Mouse (Mus musculus) thymus, postnatal 25 days (tissue): Measurements from ENCODE around the gene Fam240a.

Experiments used
- DNase-seq: peaks from one replicate; pipeline ENCODE4 v3.0.0; 2022

Fam240a gene

DNA sequence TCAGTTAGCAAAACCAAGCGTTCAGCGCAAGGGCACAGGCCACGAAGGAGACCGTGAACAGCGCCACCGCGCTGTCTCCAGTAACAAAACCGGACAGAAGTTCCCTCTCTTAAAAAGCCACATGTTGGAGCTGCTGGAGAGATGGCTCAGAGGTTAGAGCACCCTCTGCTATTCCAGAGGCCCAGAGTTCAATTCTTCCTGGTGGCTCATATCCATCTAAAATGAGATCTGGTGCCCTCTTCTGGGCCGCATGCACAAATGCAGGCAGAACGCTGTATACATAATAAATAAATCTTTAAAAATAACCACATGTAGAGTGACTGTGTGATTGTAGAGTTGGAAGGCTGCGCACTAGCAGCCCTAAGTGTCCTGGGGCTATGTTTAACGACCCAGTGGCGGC lies 27.6 kb upstream of the Fam240a start:
- DNase-seq = peak; percentile 33

GRCm38 (mm10) chr9:110937506-110938490 lies 21.1 kb upstream of the Fam240a start:
- DNase-seq = no peak

GRCm38 (mm10) chr9:110935941-110936340 lies 19.3 kb upstream of the Fam240a start:
- DNase-seq = no peak

- DNase-seq = no peak
Measured at GRCm38 (mm10) chr9:110933850-110934437, 17.3 kb upstream of the Fam240a start.

- DNase-seq = no peak
Measured at GRCm38 (mm10) chr9:110931573-110931972, 14.9 kb upstream of the Fam240a start.

- DNase-seq = peak; percentile 86
Measured at GRCm38 (mm10) chr9:110922759-110923158, 6.1 kb upstream of the Fam240a start.

- peak; percentile 70 for DNase-seq
Measured at GRCm38 (mm10) chr9:110920665-110921419, 4.2 kb upstream of the Fam240a start.

DNA sequence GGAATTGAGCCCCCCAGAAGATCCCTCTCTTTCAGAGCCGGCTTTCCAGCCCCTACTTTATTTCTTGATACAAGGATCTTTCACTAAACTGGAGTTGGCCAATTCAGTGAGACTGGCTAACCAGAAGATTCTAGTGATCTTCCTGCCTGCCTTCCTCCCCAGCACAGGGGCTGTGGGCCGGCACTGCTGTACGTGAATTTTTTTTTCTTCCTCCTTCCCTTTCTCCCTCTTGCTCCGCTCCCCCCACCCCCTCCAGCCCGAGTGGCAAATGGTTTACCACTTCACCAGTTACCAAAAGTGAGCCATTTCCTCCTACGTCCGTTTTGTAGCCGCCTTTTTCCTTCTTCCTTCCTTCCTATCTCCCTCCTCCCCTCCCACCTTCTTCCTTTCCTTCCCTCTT lies 1.2 kb downstream of the Fam240a start:
- DNase-seq = peak; percentile 47

GRCm38 (mm10) chr9:110914631-110915236 lies 1.9 kb downstream of the Fam240a start:
- DNase-seq = peak; percentile 29

DNA sequence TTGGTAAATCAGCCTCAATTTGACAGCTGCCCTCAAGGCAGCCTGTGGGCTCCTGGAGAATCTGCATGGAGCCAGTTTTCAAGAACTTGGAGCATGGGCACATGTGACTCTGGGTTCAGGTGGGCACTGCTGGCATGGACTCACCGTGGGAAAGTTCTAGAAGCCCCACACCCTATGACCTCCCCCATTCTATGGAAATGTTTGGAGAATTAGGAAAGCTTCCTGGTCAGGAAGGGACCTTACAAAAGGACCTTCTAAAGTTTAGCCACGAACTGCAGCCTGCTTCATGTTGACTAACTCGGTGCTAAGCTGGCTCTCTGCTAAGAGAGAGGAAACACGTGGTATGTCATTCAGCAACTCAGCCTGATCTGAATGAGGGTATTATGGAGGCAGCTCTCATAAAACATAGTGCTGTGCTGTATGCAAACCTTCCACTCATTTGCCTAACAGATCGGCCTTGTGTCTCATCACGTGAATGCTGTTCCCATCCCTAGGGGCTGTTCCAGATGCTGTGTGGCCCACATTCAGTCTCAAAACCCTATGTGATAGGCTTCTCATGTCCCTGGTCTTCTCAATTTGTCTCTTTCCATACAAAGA lies 7.2 kb downstream of the Fam240a start:
- DNase-seq = peak; percentile 57

- DNase-seq = peak; percentile 60
Measured at GRCm38 (mm10) chr9:110908631-110909016, 8.0 kb downstream of the Fam240a start.

- peak; percentile 67 for DNase-seq
Measured at GRCm38 (mm10) chr9:110907838-110908630, 8.6 kb downstream of the Fam240a start.

- peak; percentile 69 for DNase-seq
Measured at GRCm38 (mm10) chr9:110907201-110907837, 9.3 kb downstream of the Fam240a start.

GRCm38 (mm10) chr9:110902271-110902670 lies 14.4 kb downstream of the Fam240a start:
- no peak for DNase-seq

DNA sequence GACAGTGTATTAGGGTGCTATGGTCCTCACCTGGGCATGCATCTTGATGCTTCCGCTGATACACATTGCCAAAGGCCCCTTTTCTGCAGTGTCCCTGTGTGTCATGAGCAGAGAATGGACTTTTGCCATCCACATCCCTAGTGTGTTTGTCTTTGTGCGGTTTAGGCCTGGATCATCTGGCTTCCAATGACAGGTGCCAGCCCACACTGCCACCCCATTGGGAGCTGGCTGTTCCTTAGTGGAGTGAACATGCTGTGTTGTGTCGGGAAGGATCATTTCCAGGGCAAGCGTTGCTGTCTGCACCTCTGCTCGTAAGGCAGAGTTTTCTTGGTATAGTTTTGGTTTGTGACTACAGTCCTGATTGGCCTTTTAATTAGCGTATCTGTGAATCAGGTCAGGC lies 15.5 kb downstream of the Fam240a start:
- no peak for DNase-seq

GRCm38 (mm10) chr9:110899451-110900008 lies 17.1 kb downstream of the Fam240a start:
- DNase-seq = no peak

DNA sequence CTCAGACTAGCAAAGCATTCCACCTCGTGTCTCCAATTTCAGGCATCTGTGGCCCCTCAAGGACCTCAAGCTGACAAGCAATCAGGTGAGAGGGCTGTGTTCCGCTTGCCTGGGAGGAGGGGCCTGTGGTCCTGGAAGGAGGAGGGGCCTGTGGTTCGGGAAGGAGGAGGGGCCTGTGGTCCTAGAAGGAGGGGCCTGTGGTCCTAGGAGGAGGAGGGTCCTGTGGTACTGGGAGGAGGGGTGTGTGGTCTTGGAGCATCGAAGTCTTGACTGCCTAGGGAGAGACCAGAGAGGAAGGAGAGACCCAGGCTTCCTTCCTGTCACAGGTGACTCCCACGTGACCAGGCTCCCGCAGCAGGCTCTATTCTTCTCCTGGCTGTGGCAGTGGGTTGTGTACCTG lies 20.1 kb downstream of the Fam240a start:
- DNase-seq = peak; percentile 95

DNA sequence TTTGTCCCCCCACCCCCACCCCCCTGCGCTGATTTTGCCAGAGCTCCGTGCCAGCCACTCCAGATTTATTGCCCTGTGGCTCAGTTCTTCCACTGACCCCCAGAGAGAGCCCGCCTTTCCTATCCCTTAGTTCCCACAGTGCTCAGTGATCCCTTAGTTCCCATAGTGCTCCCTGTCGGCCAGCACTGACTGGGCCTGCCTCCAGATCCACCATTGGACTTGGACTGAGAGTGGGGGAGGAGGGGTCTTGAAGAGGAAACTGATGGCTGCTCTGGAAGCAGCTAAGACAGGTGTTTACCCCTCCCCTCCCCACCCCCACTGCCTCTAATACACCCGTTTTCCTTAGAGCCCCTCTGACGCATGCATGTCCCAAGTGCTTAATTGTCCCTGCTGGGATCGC lies 20.7 kb downstream of the Fam240a start:
- no peak for DNase-seq

DNA sequence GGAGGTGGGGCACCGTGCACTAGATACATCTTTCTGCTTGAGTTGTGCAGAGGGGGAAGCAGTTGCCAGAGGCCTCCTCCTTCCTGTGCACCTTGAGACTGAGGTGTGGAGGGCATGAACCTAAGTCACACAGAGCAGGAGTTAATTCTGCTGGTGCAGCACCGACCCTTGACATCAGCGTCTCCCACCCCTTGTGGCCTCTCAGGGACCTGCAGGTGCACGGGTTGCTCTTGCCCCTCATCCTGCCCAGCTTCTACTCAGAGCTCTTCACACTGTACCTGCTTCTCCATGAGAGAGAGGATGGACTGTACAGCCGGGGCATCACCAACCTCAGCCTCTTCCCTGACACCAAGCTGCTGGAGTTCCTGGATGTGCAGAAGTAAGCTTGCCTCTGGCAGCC lies 21.2 kb downstream of the Fam240a start:
- peak; percentile 89 for DNase-seq

DNA sequence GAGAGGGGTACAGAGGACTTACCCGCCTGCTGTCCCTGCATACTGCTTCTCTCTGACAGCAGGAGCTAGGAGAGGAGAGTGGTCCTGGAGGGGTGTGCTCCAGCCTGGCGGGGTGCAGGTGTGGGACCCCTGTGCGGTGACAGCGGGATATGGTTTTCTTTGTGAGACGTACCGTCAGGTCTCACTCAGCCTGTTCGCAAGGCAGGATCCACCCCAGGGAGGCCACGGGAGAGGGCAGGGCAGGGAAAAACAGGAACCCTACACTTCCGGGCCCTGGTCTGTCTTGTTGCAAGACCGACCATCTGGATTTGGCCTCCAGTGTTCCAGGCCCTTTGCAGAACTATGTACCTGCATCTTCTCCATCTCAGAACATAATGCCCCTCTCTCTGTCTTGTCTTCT lies 23.2 kb downstream of the Fam240a start:
- DNase-seq = no peak

GRCm38 (mm10) chr9:110892552-110892951 lies 24.1 kb downstream of the Fam240a start:
- no peak for DNase-seq
